Mouse (Mus musculus) midbrain, embryonic 16.5 days (tissue): ENCODE data around the gene Dmbx1. TPM values are rescaled to one million over a fixed set of nuclear protein-coding genes. Genes with fewer than 3 reads are reported as not detected.

Experiments used
- ATAC-seq: fragments of 200-750 bp; cut with Nextera tagmentation; 2 replicates; pipeline ENCODE4 v1.8.0; 2017; ENCODE audit warnings: moderate TSS enrichment
- H3K27ac ChIP-seq: fragments of 300-500 bp; sonication (generic); 2 replicates; pipeline ENCODE4 v1.5.1; 2014; ENCODE audit warnings: mild to moderate bottlenecking, low read length, mixed read lengths
- H3K27me3 ChIP-seq: fragments of 300-500 bp; sonication (generic); 2 replicates; pipeline ENCODE4 v1.6.1; 2014; ENCODE audit warnings: low read depth, low read length, mixed read lengths; ENCODE audit not compliant: control insufficient read depth, insufficient read depth
- H3K36me3 ChIP-seq: fragments of 300-500 bp; sonication (generic); 2 replicates; pipeline ENCODE4 v1.6.1; 2014; ENCODE audit warnings: mild to moderate bottlenecking, low read length, moderate library complexity, mixed read lengths; ENCODE audit not compliant: control insufficient read depth, insufficient read depth
- H3K4me1 ChIP-seq: fragments of 300-500 bp; sonication (generic); 2 replicates; pipeline ENCODE4 v1.6.1; 2014; ENCODE audit warnings: mild to moderate bottlenecking, low read length, mixed read lengths; ENCODE audit not compliant: control insufficient read depth, insufficient read depth
- H3K4me2 ChIP-seq: fragments of 300-500 bp; sonication (generic); 2 replicates; pipeline ENCODE4 v1.6.1; 2014; ENCODE audit warnings: mild to moderate bottlenecking, low read length, mixed read lengths
- H3K4me3 ChIP-seq: fragments of 300-500 bp; sonication (generic); 2 replicates; pipeline ENCODE4 v1.5.1; 2014; ENCODE audit warnings: low read depth, mild to moderate bottlenecking, low read length, moderate library complexity, mixed read lengths
- H3K9ac ChIP-seq: fragments of 300-500 bp; sonication (generic); 2 replicates; pipeline ENCODE4 v1.6.1; 2014; ENCODE audit warnings: low read depth, low read length, mixed read lengths
- H3K9me3 ChIP-seq: fragments of 300-500 bp; sonication (generic); replicated peaks from 2 replicates; pipeline ENCODE4 v1.6.1; 2014; ENCODE audit warnings: mild to moderate bottlenecking, low read length, mixed read lengths; ENCODE audit not compliant: control insufficient read depth, poor library complexity, severe bottlenecking
- WGBS: fragments of 180-500 bp; shearing (Covaris S2); extraction: QIAGEN DNeasy Blood & Tissue Kit; methylation state at CpG from one replicate; pipeline ENCODE4 v1.1.7; 2014; 5-methylcytosine and 5-hydroxymethylcytosine counted together
- polyA plus RNA-seq: library from polyadenylated mRNA; unstranded; fragments of >200 nt; fragmentation: Nextera tagmentation; extraction: Ambion mirVana; gene quantifications from 2 replicates; pipeline ENCODE4 v1.2.1, GENCODE M21; 2015

Dmbx1 gene
- polyA plus RNA-seq = 6.1 and 12.0 TPM in 2 replicates

DNA sequence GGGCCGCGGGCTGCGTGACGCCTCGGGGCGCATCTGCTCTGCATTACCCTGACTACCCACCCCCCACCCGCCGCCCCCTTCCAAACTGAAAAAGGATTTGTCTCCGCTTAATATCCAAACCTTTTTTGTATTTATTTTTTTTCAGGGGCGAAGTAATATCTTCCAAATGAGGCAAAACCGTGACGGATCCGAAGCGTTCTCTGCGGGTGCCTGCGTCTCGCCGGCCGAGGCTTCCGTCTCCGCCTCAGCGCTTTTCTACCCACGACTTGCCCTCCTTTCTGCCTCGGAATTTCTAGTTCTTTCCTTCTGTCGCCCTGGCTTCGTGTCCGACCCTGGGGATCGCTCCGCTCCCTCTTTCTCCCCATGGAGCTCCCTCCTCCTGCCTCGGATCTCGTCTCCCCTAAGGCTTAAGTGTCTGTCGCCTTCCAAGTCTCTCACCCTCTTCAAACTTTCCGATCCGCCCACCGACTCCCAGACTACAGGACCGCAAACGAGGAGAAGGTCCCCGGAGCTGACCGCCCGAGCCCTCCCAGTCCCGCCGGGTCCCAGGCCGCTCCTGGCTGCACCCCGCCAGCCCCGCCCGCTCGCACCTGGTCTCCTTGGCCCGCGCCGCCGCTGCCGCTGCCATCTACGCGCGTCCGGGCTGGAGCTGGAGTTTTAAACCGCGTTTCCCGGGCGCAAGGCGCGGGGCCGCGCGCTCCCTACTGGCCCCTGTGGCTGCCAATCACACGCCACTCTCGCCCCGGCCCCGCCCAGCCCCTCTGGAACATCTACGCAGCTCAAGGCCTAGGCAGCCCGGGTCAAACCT is at the start of gene Dmbx1:
Gene Dmbx1, minus strand, starts transcription at position 632 of the 808 bp plus-strand sequence.
- peaks cover 56% of the 10 kb centered on the region for H3K27me3 ChIP-seq

DNA sequence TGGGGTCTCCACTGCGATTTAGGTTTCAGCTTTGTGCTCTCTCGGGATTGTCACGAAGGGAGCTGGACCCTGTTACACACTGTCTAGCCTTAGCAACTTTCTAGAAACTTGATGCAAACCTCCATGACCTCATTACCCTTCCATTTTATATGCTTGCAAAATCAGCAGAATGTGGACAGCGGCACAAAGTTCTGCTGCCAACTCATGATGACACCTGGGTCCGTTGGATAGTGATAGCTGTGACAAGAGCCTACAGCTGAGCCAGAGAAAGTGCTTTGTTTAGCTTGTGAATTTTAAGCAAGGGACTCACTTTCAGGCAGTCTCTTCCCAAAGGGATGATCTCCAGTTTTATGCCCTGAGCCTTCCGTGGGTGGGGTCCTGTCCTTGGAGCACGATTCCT is 49.7 kb upstream of the Dmbx1 start:
- Histone ChIP-seq H3K27me3 (peaks cover 7% of the 10 kb centered on the region; the same call in 1 of the 2 replicates), H3K36me3 (no peaks in the 10 kb centered on the region), H3K9ac (no peak overlapping the region), H3K4me3 (no peak overlapping the region), H3K4me1 (no peaks in the 10 kb centered on the region), H3K4me2 (no peak overlapping the region), H3K27ac (no peak overlapping the region), H3K9me3 (no peaks in the 10 kb centered on the region)
- WGBS = 81% methylated on average over 7 of the region's 7 CpGs
- ATAC-seq = no peak

More for the DNA sequence above, at the start of gene Dmbx1:
- H3K9me3 ChIP-seq = no peaks in the 10 kb centered on the region
- no peak within 1 kb of the TSS for H3K9ac ChIP-seq
- no peaks in the 10 kb centered on the region for H3K36me3 ChIP-seq
- H3K27ac ChIP-seq = no peak within 1 kb of the TSS
- WGBS = under 1% methylated on average over 71 of the region's 71 CpGs
- H3K4me3 ChIP-seq = peak within 1 kb of the TSS; percentile 26
- peak within 1 kb of the TSS; percentile 42 for H3K4me2 ChIP-seq
- no peak for ATAC-seq
- H3K4me1 ChIP-seq = peaks cover 22% of the 10 kb centered on the region

- Histone ChIP-seq H3K4me1 (no peaks in the 10 kb centered on the region), H3K9ac (no peak overlapping the region), H3K36me3 (no peaks in the 10 kb centered on the region), H3K27ac (no peak overlapping the region), H3K4me2 (no peak overlapping the region), H3K4me3 (no peak overlapping the region), H3K27me3 (peaks cover 14% of the 10 kb centered on the region), H3K9me3 (no peaks in the 10 kb centered on the region)
- ATAC-seq = no peak
- WGBS = 81% methylated on average over 5 of the region's 5 CpGs
Measured at GRCm38 (mm10) chr4:115987858-115988530, 48.3 kb upstream of the Dmbx1 start.

DNA sequence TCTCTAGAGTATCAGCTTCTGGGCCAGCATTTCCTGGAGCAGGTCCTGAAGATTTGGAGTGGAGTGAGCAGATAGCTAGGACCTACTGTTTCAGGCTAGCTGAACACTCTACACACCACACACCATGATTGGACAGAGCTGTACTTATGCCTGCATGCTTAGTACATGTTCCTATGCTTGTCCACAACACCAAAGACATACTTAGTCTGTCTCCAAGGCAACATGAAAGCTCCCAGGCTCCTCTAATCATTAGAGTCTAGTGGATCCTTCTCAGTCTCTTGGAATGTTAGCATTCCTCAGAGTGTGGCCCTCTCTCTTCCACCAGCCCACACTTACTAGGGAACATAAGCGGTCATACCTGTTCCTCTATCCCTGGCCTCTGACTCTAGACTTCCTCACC is 47.7 kb upstream of the Dmbx1 start:
- Histone ChIP-seq H3K4me3 (no peak overlapping the region), H3K27me3 (peaks cover 14% of the 10 kb centered on the region), H3K27ac (no peak overlapping the region), H3K36me3 (no peaks in the 10 kb centered on the region), H3K4me1 (no peaks in the 10 kb centered on the region), H3K9me3 (no peaks in the 10 kb centered on the region), H3K4me2 (no peak overlapping the region), H3K9ac (no peak overlapping the region)
- ATAC-seq = no peak
- WGBS = 79% methylated on average over 1 of the region's 1 CpGs

- peaks cover 31% of the 10 kb centered on the region for H3K27me3 ChIP-seq
- 36% methylated on average over 8 of the region's 8 CpGs for WGBS
- H3K9ac ChIP-seq = no peak overlapping the region
Measured at GRCm38 (mm10) chr4:115984967-115985366, 45.2 kb upstream of the Dmbx1 start.

GRCm38 (mm10) chr4:115984111-115984510 is 44.4 kb upstream of the Dmbx1 start:
- 2% methylated on average over 13 of the region's 13 CpGs for WGBS
- peak overlapping the region; percentile 4; the same call in 1 of the 2 replicates for H3K4me2 ChIP-seq
- no peak overlapping the region for H3K9ac ChIP-seq
- ATAC-seq = 0 out of 2 replicates have a peak, but pooled peaks have one; percentile 34
- peaks cover 7% of the 10 kb centered on the region for H3K4me1 ChIP-seq
- no peak overlapping the region for H3K27ac ChIP-seq
- peaks cover 35% of the 10 kb centered on the region for H3K27me3 ChIP-seq
- H3K9me3 ChIP-seq = no peaks in the 10 kb centered on the region
- H3K4me3 ChIP-seq = no peak overlapping the region
- H3K36me3 ChIP-seq = no peaks in the 10 kb centered on the region

More at GRCm38 (mm10) chr4:115984967-115985366, 45.2 kb upstream of the Dmbx1 start:
- Histone ChIP-seq H3K4me1 (no peaks in the 10 kb centered on the region; the same call in 1 of the 2 replicates), H3K36me3 (no peaks in the 10 kb centered on the region), H3K27ac (no peak overlapping the region), H3K9me3 (no peaks in the 10 kb centered on the region), H3K4me2 (no peak overlapping the region), H3K4me3 (no peak overlapping the region)
- no peak for ATAC-seq

- no peaks in the 10 kb centered on the region for H3K36me3 ChIP-seq
- H3K27ac ChIP-seq = no peak overlapping the region
- no peak overlapping the region for H3K9ac ChIP-seq
- no peak overlapping the region for H3K4me2 ChIP-seq
- no peak overlapping the region for H3K4me3 ChIP-seq
- ATAC-seq = peak; percentile 51
- H3K27me3 ChIP-seq = peaks cover 64% of the 10 kb centered on the region
- no peaks in the 10 kb centered on the region for H3K9me3 ChIP-seq
- peaks cover 8% of the 10 kb centered on the region for H3K4me1 ChIP-seq
- under 1% methylated on average over 8 of the region's 8 CpGs for WGBS
Measured at GRCm38 (mm10) chr4:115980676-115981075, 41.0 kb upstream of the Dmbx1 start.

GRCm38 (mm10) chr4:115979437-115979836 is 39.7 kb upstream of the Dmbx1 start:
- Histone ChIP-seq H3K9ac (peak overlapping the region; percentile 59), H3K4me3 (peak overlapping the region; percentile 40), H3K27ac (no peak overlapping the region), H3K4me1 (peaks cover 8% of the 10 kb centered on the region), H3K9me3 (no peaks in the 10 kb centered on the region), H3K36me3 (no peaks in the 10 kb centered on the region), H3K27me3 (peaks cover 66% of the 10 kb centered on the region), H3K4me2 (peak overlapping the region; percentile 81)
- WGBS = under 1% methylated on average over 32 of the region's 39 CpGs
- ATAC-seq = peak; percentile 36

GRCm38 (mm10) chr4:115978911-115979310 is 39.2 kb upstream of the Dmbx1 start:
- peaks cover 64% of the 10 kb centered on the region for H3K27me3 ChIP-seq
- H3K4me2 ChIP-seq = peak overlapping the region; percentile 81
- peak overlapping the region; percentile 40; the same call in 1 of the 2 replicates for H3K4me3 ChIP-seq
- no peak overlapping the region for H3K9ac ChIP-seq
- 22% methylated on average over 4 of the region's 4 CpGs for WGBS
- H3K4me1 ChIP-seq = peaks cover 8% of the 10 kb centered on the region
- H3K36me3 ChIP-seq = no peaks in the 10 kb centered on the region
- H3K9me3 ChIP-seq = no peaks in the 10 kb centered on the region
- 0 out of 2 replicates have a peak, but pooled peaks have one; percentile 1 for ATAC-seq
- H3K27ac ChIP-seq = no peak overlapping the region
